Mouse (Mus musculus) right cerebral cortex, postnatal 10 days (tissue): Measurements from ENCODE around the gene Tln2.

Experiments used
- DNase-seq, 2 experiments: peaks; one replicate each; pipeline ENCODE4 v3.0.0; 2021; ENCODE audit warnings: low spot score in 2 of 2

The Tln2 gene

GRCm38 (mm10) chr9:67209451-67209850, 350.1 kb downstream of the Tln2 start:
- no peak for DNase-seq

- no peak for DNase-seq
Measured at GRCm38 (mm10) chr9:67208420-67208819, 351.1 kb downstream of the Tln2 start.

DNA sequence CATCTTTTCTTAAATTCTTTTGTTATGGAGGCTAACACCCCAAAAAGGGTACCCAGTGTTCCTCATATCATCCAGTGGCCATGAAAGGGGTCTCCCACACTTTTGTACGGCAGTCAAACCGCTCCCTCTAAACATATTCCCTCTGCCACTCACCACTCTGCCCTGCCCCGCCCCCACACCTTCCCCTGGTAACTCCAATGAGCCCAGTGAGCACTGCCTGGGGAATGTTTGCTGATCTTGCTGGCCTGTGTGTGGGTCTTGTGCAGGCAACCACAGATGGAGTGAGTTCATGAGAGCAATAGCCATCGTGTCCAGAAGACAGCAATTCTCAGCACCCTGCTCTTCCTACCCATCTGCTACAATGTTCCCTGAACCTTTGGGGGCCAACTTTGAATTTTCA, 354.3 kb downstream of the Tln2 start:
- no peak for DNase-seq

GRCm38 (mm10) chr9:67196609-67197008, 362.9 kb downstream of the Tln2 start:
- no peak for DNase-seq

GRCm38 (mm10) chr9:67195306-67195705, 364.2 kb downstream of the Tln2 start:
- DNase-seq, result no peak

- no peak for DNase-seq
Measured at GRCm38 (mm10) chr9:67191488-67192331, 367.8 kb downstream of the Tln2 start.

DNA sequence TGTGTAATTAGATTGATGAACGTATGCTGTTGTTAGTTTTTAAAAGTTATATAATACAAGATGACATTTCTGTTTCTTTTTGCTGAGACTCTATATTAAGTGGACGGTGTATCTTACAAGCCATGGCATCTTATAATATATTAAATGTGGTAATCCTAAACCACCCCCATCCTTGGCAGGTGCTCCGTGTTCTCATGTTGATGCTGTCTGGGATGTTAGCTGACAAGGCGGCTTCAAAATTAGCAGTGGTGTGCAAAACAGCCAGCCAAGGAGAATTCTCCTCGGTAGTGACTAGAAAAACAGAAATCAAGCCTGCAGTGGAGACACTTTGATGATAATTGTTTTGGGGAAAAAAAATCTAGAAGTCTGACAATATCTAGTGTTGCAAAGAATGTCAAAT, 371.8 kb downstream of the Tln2 start:
- DNase-seq, result no peak

DNA sequence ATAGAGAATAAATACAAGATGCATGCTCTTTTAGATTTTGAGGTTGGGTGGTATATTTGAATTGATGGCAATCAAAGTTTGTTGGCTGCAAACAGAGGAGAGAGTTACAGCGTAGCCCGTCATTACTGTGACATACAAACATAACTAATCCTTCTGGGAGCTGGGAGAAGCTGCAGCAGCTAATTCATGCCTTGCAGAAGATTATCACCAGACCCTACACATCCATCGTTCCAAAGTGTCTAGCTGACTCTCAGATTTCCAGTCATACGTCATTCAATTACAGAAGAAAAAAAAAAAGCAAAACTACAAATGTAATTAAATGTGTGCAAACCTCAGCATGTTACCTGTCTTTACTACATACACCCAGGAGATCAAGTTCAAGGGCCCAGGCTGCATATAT, 372.3 kb downstream of the Tln2 start:
- DNase-seq, result no peak

- no peak for DNase-seq
Measured at GRCm38 (mm10) chr9:67184556-67184955, 374.9 kb downstream of the Tln2 start.

- no peak for DNase-seq
Measured at GRCm38 (mm10) chr9:67183520-67183919, 376.0 kb downstream of the Tln2 start.

DNA sequence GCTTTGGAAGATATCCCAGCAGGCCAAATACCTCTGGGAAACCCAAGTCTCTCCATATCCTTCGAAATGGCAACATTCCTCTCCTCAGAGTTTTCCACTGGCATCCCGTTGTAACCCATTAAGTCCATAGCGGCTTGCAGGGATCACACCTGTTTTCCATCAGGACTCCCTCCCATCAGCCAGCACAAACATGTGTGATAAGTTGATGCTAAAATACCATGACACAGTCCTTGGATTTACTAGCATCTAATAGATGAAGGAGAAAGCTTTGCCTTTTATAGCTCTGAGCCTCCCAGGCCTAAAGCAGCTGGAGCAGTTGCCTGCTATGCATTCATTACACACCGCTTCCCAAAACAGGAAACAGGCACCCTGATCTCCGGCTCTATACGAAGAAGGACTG, 377.5 kb downstream of the Tln2 start:
- DNase-seq, result no peak

DNA sequence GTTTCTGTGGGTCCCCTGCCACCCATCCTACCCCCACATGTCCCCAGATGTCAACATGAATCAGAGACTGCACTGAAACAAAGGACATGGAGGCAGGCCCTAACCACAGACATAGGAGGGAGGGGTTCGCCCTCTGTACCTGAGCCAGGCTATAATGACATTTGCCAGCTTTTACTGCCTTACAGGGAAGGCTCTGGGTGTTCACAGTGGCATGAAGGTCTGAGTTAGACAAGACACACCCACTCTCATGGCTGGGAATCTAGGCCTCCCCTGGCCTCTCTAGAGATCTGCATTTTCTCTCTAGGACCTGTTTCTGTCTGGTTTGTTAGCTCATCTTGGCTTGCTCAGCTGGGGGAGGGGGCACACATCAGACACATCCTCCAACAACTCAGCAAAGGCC, 380.8 kb downstream of the Tln2 start:
- no peak for DNase-seq

GRCm38 (mm10) chr9:67178203-67178602, 381.3 kb downstream of the Tln2 start:
- no peak for DNase-seq

- DNase-seq, result no peak
Measured at GRCm38 (mm10) chr9:67176073-67176472, 383.4 kb downstream of the Tln2 start.

GRCm38 (mm10) chr9:67173816-67174215, 385.7 kb downstream of the Tln2 start:
- no peak for DNase-seq

- DNase-seq, result no peak
Measured at GRCm38 (mm10) chr9:67173154-67173553, 386.3 kb downstream of the Tln2 start.

GRCm38 (mm10) chr9:67171409-67171808, 388.1 kb downstream of the Tln2 start:
- no peak for DNase-seq

DNA sequence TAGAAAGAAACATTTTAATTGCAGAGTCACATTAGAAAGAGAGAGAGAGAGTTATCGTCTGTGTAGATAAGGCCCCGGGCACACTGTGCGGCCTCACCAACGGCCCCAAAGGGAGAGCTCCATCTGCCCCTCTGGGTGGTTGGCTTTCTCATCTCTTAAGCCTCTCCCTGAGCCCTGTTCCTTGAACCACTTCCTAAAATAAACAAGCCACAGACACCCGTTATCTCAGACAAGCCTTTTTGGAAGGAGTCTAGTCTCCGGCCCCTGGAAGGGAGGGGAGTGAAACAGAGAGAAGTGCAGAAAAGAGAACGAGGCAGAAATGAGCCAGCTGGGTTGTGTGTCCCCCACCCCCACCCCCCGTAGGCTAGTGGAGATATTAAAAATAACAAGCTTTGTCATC, 388.7 kb downstream of the Tln2 start:
- no peak for DNase-seq

GRCm38 (mm10) chr9:67170047-67170446, 389.5 kb downstream of the Tln2 start:
- DNase-seq, result no peak
